Mouse (Mus musculus): Measurements from ENCODE around the gene Olfr464.

DNA sequence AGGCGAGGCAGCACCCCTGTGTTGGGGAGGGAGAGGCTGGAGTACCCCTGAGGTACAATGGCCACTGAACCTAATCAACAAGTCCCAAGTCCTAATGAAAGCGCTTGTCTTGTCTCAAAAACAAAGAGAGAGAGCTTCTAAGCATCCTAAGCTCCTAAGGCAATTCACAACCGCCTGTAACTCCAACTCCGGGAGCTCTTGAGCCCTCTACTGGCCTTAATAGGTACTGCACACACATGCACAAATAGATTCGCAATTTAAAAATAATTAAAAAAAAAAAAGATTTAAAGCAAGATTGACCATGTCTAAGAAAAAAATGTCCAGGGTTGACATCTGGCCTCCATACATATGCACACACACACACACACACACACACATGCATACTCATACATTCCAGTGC lies 37.3 kb downstream of the Olfr464 start:
- TF ChIP-seq POLR2A (IDR thresholded peaks at IDR 0.05; ENCODE audit: borderline replicate concordance, low read depth, low read length) = no peak
- TF ChIP-seq CTCF (IDR thresholded peaks at IDR 0.05; ENCODE audit: low read depth, low read length) = no peak

Measured in bone marrow macrophage, adult 2 months (primary cell).